Mouse (Mus musculus): ENCODE results near the gene Gnpat.

The Gnpat gene

DNA sequence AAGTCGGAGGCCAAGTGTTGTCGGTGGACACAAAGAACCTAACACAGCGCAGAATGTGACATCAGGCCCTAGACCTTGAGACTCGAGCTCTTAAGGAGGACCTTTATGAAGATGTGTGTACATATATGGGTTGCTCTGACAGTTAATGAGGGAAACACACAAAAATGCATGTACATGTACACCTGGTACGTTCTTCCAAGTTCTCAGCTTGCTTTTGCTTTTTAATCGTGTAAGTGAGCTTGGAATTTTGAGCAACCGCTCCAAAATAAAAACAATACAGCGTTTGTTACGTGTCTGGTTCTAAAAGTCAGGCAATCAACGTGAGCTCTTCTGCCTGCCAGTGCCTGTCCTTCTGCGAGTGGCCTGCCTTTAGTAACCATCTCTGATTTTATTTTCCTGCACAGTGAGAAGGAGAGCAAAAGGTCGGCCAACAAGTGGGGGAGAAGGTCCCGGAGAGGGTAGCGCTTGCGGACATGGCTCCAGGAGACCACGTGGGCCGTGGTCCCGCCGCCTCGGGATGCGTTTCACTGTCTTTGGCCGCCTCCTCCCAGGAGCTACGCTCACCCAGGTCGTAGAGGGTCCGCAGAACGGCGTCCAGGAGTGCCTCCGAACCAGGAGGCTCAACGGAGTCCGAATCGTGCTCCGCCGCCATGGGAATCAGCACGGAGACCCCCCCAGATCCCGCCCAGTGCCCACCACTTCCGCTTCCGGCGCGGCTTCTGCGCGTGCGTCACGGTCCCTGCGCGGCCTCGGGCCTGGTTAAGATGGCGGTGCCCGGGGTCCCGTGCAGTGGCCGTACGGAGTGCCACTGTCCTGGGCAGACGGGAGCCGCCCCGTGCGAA, at the start of gene Gnpat, which contains the start of gene 2810004N23Rik:
Gene Gnpat (plus strand): TSS at position 713 of the 842 bp plus-strand sequence.
Gene 2810004N23Rik (minus strand): TSS at position 800 of the 842 bp plus-strand sequence.
- peak; percentile 91 for DNase-seq (ENCODE audit: low read depth, low spot score)

DNA sequence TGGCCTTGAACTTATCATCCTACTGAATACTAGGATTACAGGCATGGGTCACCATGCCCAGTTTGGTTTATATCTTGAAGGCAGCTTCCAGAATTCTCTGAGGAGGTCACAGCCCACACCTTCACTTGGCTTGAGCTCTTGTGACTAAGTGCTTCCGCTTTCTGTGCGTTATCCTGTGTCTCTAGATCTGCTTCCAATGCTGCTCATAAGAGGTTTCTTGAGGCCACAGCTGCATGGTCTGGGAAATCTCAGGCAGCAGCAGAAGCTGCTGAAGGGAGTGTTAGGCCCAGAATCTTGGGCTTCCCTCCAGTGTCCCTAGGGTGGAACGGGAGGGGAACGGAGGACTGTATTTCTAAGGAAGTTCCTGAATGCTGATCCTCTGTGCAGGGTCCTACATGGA, 49.5 kb upstream of the Gnpat start:
- DNase-seq (ENCODE audit: low read depth, low spot score) = no peak

DNA sequence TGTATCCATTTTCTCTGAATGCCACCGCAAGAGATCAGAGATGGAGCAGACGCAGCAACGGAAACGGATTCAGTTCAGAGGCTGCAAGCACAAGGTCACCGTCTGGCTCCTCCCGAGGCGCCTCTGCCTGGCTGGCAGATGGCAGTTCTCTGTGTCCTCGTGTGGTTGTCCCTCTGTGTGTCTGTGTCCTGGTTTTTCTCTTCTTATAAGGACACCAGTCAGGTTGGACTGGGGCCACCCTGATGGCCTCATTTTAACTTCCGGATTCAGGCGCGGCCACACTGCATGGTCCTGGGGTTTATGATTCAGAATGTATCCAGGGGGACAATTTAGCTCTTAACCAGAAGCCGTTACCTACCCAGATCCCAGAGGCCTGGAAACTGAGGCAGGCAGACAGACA, 47.0 kb upstream of the Gnpat start:
- DNase-seq (ENCODE audit: low read depth, low spot score) = no peak

DNA sequence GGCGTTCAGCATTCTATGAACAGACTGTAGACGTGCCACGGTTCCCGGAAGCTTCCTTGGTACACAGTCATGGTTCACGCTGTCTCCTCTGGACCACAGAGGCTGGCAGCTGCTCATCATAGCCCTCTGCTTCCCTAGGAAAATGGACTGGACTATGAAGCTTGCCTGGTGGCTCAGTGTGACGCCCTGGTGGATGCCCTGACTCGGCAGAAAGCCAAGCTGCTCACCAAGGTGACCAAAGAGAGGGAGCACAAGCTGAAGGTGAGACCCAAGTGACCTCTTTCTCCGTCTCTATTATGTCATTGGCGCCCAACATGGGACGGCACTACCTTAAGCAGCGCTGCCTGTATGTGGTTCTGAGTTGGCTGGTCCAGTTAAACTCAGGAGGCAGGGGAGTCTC, 46.0 kb upstream of the Gnpat start:
- no peak for DNase-seq (ENCODE audit: low read depth, low spot score)

DNA sequence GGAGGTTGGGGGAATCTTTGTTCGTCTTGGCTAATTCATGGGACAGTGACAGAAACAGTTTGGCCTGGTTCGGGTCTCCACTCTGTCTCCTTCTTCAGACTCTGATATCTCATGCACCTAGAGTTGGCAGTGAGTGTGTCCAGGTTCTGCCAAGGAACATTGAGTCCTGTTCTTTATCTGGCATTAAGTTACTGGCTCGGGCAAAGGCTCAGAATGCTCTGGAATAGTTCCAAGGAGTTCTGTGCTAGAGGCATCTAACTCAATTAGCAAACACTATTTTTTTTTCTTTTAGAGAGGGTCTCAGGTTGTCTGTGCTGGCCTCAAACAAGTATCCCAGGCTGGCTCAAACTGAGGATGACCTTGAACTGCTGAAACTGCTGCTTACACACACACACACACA, 45.5 kb upstream of the Gnpat start:
- no peak for DNase-seq (ENCODE audit: low read depth, low spot score)

DNA sequence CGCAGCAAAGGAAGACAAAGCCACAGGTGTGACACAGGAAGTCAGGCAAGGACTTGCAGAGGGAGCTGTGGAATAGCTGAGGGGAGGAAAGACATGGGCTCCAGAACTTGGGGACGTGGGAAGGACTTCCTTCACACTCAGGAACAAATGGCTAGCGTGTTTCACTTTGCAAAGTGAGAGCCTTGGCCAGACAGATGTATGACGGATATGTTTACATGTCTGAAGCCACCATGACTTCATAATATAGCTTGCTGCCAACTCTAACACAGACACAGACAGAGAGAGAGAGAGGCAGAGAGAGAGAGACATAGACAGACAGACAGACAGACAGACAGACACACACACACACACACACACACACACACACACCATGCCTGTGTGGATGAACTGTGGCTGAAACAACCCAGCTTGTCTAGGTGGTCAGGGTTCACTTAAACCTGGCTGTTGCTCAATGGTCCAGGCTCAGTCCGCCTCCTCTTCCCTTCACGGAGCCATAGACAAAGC, 43.2 kb upstream of the Gnpat start:
- DNase-seq (ENCODE audit: low read depth, low spot score) = no peak

DNA sequence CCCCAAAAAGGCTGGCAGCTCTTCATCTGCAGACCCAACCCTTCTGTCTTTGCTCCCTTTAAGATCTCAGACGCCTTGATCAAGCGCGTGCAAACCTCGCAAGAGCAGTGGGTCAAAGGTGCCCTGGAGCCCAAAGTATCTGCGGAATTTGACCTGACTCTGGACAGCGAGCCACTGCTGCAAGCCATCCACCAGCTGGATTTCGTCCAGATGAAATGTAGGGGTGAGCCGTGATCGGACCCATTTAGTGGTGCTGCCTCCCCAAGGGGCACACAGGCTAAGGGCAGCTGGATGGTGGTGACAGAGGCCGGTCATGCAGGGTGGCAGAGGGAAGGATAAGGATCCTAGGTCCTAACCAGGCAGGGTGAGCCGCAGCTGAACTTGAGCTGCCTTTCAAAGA, 42.7 kb upstream of the Gnpat start:
- no peak for DNase-seq (ENCODE audit: low read depth, low spot score)

DNA sequence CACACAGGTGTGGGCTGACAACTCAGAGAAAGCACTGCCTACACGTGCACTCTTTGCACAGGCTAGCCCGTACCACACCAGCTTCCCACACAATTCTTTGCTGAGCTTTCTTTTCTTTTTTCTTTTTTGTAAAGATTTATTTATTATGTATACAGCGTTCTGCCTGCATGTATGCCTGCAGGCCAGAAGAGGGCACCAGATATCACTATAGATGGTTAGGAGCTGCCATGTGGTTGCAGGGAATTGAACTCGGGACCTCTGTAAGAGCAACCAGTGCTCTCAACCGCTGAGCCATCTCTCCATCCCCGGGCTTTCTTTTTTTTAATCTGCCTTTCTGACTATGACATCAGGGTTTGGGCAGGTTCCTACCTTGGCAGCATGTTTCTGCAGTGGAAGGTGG, 39.3 kb upstream of the Gnpat start:
- no peak for DNase-seq (ENCODE audit: low read depth, low spot score)

DNA sequence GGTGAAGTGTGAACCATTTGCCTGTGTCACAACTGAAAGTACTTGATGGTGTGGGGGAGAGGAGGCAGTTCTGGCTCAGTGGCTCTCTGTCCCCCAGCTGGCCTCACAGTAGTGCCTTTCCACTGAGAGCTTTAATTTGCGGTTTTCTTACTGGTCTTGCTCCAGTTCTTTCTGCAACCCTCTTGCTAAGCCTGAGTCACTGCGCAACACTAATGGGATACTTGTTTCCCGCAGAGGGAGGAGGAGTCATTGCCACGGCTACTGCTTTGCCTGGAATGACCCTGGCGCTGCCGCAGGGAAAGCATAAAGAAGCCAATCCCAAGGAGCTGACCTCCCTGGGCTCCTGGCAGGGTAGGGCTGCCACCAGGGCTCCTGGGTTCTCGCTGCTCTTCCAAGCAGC, 36.2 kb upstream of the Gnpat start:
- no peak for DNase-seq (ENCODE audit: low read depth, low spot score)

DNA sequence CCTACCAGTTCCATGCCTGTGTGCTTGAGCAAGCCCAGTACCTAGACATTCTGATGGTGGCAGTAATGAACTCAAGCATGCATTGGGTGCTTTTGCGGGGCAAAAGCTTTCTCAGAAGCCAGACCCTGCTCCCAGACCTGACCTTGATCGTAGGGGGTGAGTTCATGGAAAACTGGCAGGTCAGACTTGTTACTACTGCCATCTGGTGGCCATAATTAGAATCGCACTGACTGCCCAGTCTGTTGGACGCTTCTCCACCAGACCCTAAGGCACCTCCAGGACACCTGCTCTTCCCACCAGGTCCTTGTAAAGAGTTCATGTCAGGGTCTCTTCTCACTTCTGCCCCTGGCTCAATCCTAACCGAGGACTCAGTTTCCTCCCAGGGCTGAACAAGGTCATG, 35.4 kb upstream of the Gnpat start:
- DNase-seq (ENCODE audit: low read depth, low spot score) = peak; percentile 80

DNA sequence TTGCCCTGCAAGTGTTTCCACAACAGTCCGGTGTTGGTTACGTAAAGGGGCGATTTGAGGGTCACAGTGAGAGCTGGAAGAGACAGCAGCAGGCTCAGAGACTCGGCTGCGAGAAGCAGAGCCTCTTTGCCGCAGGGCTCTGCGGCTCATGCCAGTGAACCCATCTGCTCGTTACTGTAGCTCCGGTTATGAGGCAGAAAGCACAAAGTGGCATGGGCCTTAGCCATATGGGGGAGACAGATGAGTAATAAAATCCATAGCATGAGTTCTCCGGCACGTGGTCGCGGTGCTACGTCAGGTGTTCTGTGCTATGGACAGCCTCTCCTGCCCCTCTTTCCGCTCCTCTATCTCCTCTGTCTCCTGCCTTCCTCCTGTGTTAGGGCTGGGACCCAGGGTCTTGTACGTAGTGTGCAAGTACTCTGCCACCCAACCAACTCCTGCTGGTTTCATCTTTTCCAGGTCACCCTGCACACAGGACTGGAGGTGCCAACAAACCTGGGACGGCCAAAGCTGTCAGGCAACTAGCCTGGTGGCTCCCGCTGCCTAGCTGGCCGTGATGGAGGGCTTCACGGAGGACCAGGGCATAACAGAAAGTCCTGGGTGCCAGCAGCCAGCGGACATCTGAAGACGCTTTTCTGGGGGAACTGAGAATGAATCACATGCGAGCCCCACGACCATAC, 34.1 kb upstream of the Gnpat start:
- no peak for DNase-seq (ENCODE audit: low read depth, low spot score)

DNA sequence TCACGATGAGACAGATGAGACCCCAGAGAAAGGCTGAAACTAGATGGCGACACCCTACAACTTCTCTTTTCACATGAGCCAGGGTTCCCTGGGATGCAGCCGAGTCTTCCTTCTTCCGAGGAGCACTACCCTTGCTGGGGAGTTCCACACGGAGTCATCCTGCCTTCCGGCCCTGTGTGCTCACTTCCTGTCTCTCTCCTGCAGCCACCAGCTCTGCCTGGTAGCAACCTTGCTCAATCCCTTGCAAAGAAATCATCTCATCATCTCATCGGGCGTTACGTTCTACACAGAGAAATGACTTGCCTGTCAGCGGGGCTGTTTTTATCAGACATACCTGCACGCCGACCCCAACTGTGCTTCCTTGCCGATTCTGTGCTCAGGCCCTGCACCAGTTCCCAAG, 32.8 kb upstream of the Gnpat start:
- no peak for DNase-seq (ENCODE audit: low read depth, low spot score)

DNA sequence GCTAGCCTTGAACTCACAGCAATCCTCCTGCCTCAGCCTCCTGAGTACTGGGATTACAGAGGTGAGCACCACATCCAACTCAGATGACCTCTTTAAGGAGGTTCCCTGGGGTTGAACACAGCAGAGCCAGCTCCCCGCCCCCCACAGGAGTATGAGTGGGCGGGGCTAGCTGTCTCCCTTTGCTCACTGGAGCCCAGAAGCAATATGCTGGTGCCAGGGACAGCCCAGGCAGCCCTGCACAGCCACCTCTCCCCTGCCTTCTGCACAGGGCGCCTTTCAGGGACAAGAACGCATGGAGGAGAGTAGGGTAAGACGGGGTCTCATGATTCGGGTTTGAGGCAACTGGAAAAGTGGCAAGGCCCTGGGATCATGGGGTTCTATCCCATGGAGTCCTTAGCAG, 31.3 kb upstream of the Gnpat start:
- no peak for DNase-seq (ENCODE audit: low read depth, low spot score)

DNA sequence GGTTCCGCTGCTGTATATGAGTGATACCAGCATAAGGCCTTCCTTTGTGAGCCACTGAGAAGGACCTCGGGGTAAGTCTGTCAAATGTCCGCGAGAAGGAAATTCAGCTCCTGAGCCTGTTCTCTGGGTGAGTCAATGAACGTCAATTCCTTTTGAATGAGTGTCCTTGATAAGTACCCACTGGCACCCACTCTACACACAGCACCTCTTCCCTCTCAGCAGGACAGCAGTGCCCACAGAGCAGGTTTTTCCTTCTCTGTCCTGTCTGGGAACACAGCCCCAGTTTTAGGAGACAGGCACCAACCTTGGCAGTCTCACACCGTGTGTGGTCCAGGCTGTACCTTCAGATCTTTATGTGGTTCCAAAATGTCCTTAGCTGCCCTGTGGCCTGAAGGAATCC, 30.9 kb upstream of the Gnpat start:
- no peak for DNase-seq (ENCODE audit: low read depth, low spot score)

DNA sequence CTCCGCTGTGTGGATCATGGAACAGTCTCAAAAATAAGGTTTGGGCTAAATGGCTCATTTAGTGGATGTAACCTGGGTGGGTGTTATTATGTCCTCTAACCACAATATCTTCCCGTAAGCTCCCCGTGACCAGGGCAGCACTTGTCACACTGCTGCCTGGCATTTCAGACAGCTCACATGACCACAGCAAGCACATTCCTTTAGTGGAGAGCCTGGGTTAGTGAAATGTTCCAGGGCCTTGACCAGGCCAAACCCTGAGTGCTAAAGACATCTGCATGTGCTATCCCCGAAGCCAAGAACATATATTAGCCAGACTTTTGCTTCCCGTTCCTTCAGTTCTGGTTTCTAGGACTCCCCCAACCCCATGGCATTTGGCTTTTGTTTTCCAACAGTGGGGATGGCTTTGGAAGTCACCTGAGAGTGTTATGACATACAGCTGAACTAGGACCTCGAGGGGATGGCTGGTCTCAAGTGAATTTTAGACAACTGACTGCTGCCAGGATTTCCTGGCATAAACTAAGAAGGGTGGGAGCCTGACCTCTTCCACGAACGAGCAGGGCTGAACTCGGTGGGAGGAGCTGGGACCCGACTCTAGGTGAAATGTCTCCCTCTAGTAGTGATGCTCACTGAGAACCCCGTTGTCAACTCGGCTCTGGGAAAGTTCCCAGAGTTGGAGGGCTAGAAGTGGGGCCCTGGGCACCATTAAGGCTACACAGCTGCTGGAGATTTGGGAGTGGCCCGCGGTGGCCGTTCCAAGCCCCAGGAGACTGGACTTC, 29.2 kb upstream of the Gnpat start:
- no peak for DNase-seq (ENCODE audit: low read depth, low spot score)

DNA sequence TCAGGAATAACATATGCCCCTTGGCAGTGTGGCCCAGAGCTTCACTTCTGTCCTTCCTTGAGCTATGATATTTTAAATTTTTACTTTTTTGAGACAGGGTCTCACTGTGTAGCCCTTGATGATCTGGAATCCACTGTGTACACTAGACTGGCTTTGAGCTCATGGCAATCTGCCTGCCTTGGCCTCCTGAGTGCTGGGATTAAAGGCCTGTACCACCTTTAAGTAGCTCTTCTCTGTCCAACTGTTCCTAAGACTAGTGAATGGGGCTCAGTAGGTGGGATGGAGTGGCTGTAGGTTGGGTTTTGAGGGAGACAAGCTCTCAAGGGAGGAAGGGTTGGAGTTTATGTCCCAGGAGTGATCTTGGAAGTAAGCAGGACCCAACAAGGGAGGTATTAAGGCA, 27.0 kb upstream of the Gnpat start:
- DNase-seq (ENCODE audit: low read depth, low spot score) = no peak

DNA sequence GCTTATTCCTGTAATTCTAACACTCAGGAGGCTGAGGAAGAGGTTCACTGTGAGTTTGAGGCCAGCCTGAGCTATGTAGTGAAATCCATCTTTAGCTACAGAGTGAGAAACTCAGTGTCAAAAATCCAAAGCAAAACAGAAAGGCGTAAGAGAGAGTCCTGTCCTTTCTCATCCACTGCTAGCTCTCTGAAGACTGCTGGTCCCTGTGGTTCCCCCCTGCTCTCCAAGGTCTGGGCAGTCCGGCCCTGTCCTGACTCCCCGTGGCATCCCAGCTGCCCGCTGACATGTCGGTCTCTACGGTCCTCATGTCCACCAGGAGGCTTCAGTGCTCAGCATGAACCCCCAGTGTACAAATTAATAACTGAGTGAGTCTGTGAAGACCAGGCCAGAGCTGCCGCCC, 26.6 kb upstream of the Gnpat start:
- DNase-seq (ENCODE audit: low read depth, low spot score) = no peak

DNA sequence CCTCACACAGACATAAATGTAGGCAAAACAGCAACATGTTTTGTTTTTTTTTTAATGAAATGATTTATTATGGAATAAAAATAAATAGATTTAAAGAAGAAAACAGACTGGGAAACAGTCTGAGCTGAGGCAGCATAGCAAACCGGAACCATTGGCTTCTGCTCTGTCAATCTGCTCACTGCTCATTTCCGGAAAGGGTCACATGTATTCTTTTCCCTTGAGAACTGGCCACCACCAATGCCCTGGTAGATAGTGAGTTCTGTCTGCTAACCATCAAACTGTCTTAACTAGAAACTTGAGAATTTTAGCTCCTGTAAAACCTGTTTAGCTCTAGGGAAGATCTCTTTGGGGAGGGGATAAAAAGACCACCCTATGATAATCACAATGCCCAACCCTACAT, 25.9 kb upstream of the Gnpat start:
- DNase-seq (ENCODE audit: low read depth, low spot score) = no peak

DNA sequence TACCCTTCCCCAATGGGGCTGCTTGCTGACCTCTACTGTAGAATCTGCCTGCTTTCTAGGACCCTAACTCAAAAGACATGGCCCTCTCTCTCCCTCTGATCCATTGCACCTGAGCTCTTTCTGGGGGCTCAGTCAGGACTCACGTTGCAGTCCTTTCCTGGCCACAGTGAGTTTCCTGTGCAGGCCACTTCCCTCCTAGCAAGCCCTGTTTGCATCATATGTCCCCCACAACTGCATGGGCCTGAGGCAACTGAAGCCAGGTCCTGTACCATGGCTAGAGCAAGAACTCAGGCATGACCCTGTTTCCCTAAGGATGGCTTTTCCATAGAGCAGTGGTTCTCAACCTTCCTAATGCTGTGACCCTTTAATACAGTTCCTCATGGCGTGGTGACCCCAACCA, 24.9 kb upstream of the Gnpat start:
- DNase-seq (ENCODE audit: low read depth, low spot score) = no peak

DNA sequence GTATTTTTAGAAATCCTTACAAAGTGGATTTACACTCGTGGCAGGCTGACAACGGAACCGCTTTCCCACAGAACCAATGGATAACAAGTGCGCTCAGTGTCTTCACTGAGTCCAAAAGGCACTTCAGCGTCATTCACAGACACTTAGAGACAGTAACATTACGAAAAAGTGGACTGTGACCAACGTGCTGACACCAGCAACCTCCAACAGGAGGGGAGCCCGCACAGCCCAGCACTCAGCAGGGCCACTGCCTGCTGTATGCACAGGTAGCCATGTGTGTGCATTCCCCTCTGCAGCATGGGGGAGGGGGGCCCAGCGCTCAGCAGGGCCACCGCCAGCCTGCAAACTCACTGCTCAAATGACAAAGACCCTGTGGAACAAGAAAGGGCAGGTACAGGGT, 23.5 kb upstream of the Gnpat start:
- DNase-seq (ENCODE audit: low read depth, low spot score) = no peak

DNA sequence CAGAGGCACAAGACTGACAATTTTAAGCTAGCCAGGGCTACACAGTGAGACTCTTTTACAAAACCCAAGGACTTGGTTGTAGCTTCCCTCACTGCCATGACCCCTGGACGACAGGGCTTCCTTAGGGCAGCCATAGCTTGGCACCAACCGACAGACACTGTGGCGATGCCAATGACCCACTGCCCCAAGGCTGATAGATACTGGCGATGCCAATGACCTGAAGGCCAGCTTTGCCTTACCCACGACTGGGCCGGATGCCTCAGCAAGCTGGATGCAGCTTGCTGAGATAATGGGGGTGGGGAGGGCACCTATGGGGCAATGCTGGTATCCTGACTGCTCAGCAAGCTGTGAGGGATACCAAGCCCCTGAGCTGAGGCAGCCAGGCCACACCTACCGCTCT, 21.9 kb upstream of the Gnpat start:
- DNase-seq (ENCODE audit: low read depth, low spot score) = no peak

DNA sequence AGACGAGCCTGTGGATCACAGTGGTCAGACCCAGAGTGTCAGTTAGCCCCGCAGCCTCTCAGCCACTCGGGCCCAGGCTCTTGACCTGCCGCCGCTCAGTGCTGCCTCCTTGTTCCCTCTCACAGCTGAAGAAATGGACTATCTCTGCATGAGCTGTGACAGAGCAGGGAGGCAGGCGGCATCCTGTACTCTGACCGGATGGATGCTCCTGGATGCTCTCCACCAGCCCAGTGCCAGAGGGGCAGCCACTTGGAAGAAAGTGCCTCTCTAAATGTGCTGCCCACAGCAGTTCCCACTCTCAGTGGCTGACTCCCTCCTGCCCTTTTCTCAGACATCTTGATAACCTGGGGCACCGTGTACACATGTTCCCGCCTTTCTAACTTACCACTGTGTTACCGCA, 21.1 kb upstream of the Gnpat start:
- DNase-seq (ENCODE audit: low read depth, low spot score) = no peak
